Mouse (Mus musculus) hindbrain, embryonic 14.5 days (tissue): ENCODE measurements at regions not wholly inside any gene's neighbourhood (a gene's known extent, or its start where the extent isn't known, plus 50 kb on each side); places are given as distances from the start of the nearest gene placed in this dataset.

Experiments
- ATAC-seq: fragments of 200-750 bp; cut with Nextera tagmentation; 2 replicates; pipeline ENCODE4 v1.8.0; 2017; ENCODE audit warnings: moderate number of reproducible peaks, mild to moderate bottlenecking, moderate TSS enrichment, moderate library complexity; ENCODE audit not compliant: low FRiP score
- DNase-seq: peaks from one replicate; pipeline ENCODE4 v3.0.0-alpha.2; 2015; ENCODE audit warnings: low spot score
- H3K27ac ChIP-seq: fragments of 300-500 bp; sonication (generic); 2 replicates; pipeline ENCODE4 v1.5.1; 2014; ENCODE audit warnings: mild to moderate bottlenecking, moderate library complexity
- H3K27me3 ChIP-seq: fragments of 300-500 bp; sonication (generic); 2 replicates; pipeline ENCODE4 v1.6.1; 2014; ENCODE audit warnings: mild to moderate bottlenecking, low read length, mixed read lengths; ENCODE audit not compliant: control insufficient read depth, insufficient read depth
- H3K36me3 ChIP-seq: fragments of 300-500 bp; sonication (generic); replicated peaks from 2 replicates; pipeline ENCODE4 v1.6.1; 2014; ENCODE audit not compliant: control insufficient read depth, insufficient read depth
- H3K4me1 ChIP-seq: fragments of 300-500 bp; sonication (generic); replicated peaks from 2 replicates; pipeline ENCODE4 v1.6.1; 2014; ENCODE audit warnings: antibody characterized with exemption, low read length, mixed read lengths; ENCODE audit not compliant: control insufficient read depth, insufficient read depth
- H3K4me2 ChIP-seq: fragments of 300-500 bp; sonication (generic); replicated peaks from 2 replicates; pipeline ENCODE4 v1.6.1; 2014; ENCODE audit warnings: mild to moderate bottlenecking, moderate library complexity
- H3K4me3 ChIP-seq: fragments of 300-500 bp; sonication (generic); replicated peaks from 2 replicates; pipeline ENCODE4 v1.5.1; 2014; ENCODE audit warnings: mild to moderate bottlenecking, low read length
- H3K9ac ChIP-seq: fragments of 300-500 bp; sonication (generic); 2 replicates; pipeline ENCODE4 v1.6.1; 2014
- H3K9me3 ChIP-seq: fragments of 300-500 bp; sonication (generic); 2 replicates; pipeline ENCODE4 v1.6.1; 2016; ENCODE audit warnings: low read length; ENCODE audit not compliant: control insufficient read depth
- WGBS: fragments of 180-500 bp; shearing (Covaris S2); extraction: QIAGEN DNeasy Blood & Tissue Kit; methylation state at CpG from one replicate; pipeline ENCODE4 v1.1.7; 2014; 5-methylcytosine and 5-hydroxymethylcytosine counted together

GRCm38 (mm10) chr7:139741246-139741903 lies 57.8 kb upstream of the Cfap46 start:
- no peaks in the 10 kb centered on the region for H3K27me3 ChIP-seq
- 67% methylated on average over 13 of the region's 13 CpGs for WGBS

GRCm38 (mm10) chr7:139746803-139747202 lies 63.2 kb upstream of the Cfap46 start:
- Histone ChIP-seq H3K4me1 (peaks cover 14% of the 10 kb centered on the region), H3K9me3 (no peaks in the 10 kb centered on the region), H3K4me3 (no peak overlapping the region), H3K27ac (0 out of 2 replicates have a peak overlapping the region, but pooled peaks have one; percentile 38), H3K36me3 (no peaks in the 10 kb centered on the region), H3K9ac (no peak overlapping the region), H3K4me2 (no peak overlapping the region), H3K27me3 (no peaks in the 10 kb centered on the region)
- DNase-seq (peak; percentile 40), ATAC-seq (no peak)
- WGBS = 57% methylated on average over 1 of the region's 1 CpGs

More at GRCm38 (mm10) chr7:139741246-139741903, 57.8 kb upstream of the Cfap46 start:
- ATAC-seq (no peak), DNase-seq (no peak)
- Histone ChIP-seq H3K27ac (peak overlapping the region; percentile 17; the same call in 1 of the 2 replicates), H3K9me3 (no peaks in the 10 kb centered on the region), H3K9ac (no peak overlapping the region), H3K4me3 (no peak overlapping the region), H3K4me2 (no peak overlapping the region), H3K4me1 (no peaks in the 10 kb centered on the region), H3K36me3 (no peaks in the 10 kb centered on the region)

GRCm38 (mm10) chr7:139747290-139748067 lies 63.9 kb upstream of the Cfap46 start:
- no peak overlapping the region for H3K4me2 ChIP-seq
- ATAC-seq (peak; percentile 79; the same call in 1 of the 2 replicates), DNase-seq (no peak)
- H3K9me3 ChIP-seq = no peaks in the 10 kb centered on the region
- WGBS = 44% methylated on average over 11 of the region's 11 CpGs
- H3K27me3 ChIP-seq = no peaks in the 10 kb centered on the region
- peak overlapping the region; percentile 38 for H3K27ac ChIP-seq
- peaks cover 14% of the 10 kb centered on the region for H3K4me1 ChIP-seq
- H3K4me3 ChIP-seq = no peak overlapping the region
- H3K9ac ChIP-seq = no peak overlapping the region
- H3K36me3 ChIP-seq = no peaks in the 10 kb centered on the region

GRCm38 (mm10) chr7:139755004-139755403 lies 71.4 kb upstream of the Cfap46 start:
- Histone ChIP-seq H3K9me3 (no peaks in the 10 kb centered on the region), H3K9ac (no peak overlapping the region), H3K27ac (no peak overlapping the region), H3K36me3 (no peaks in the 10 kb centered on the region), H3K4me3 (no peak overlapping the region), H3K4me1 (no peaks in the 10 kb centered on the region), H3K27me3 (no peaks in the 10 kb centered on the region), H3K4me2 (no peak overlapping the region)
- WGBS = 91% methylated on average over 8 of the region's 8 CpGs
- DNase-seq (no peak), ATAC-seq (no peak)

- no peaks in the 10 kb centered on the region for H3K4me1 ChIP-seq
- H3K27me3 ChIP-seq = no peaks in the 10 kb centered on the region
- H3K4me3 ChIP-seq = no peak overlapping the region
- ATAC-seq (no peak), DNase-seq (no peak)
- WGBS = 92% methylated on average over 1 of the region's 1 CpGs
- no peak overlapping the region for H3K9ac ChIP-seq
- H3K9me3 ChIP-seq = no peaks in the 10 kb centered on the region
- no peak overlapping the region for H3K27ac ChIP-seq
- H3K36me3 ChIP-seq = no peaks in the 10 kb centered on the region
- H3K4me2 ChIP-seq = no peak overlapping the region
Measured at GRCm38 (mm10) chr7:139762522-139762921, 71.5 kb upstream of the Adgra1 start.

- H3K36me3 ChIP-seq = no peaks in the 10 kb centered on the region
- no peak overlapping the region for H3K27ac ChIP-seq
- H3K4me1 ChIP-seq = no peaks in the 10 kb centered on the region
- no peaks in the 10 kb centered on the region for H3K27me3 ChIP-seq
- DNase-seq = no peak
- no peak overlapping the region for H3K4me2 ChIP-seq
- no peak overlapping the region for H3K9ac ChIP-seq
- H3K9me3 ChIP-seq = no peaks in the 10 kb centered on the region
- ATAC-seq = no peak
- no peak overlapping the region for H3K4me3 ChIP-seq
- 58% methylated on average over 4 of the region's 4 CpGs for WGBS
Measured at GRCm38 (mm10) chr7:139763241-139763640, 70.7 kb upstream of the Adgra1 start.

GRCm38 (mm10) chr7:139766296-139766695 lies 67.7 kb upstream of the Adgra1 start:
- DNase-seq (no peak), ATAC-seq (no peak)
- H3K4me1 ChIP-seq = no peaks in the 10 kb centered on the region
- 73% methylated on average over 3 of the region's 3 CpGs for WGBS
- H3K27me3 ChIP-seq = no peaks in the 10 kb centered on the region
- H3K9ac ChIP-seq = no peak overlapping the region
- H3K27ac ChIP-seq = no peak overlapping the region
- no peaks in the 10 kb centered on the region for H3K9me3 ChIP-seq
- no peak overlapping the region for H3K4me2 ChIP-seq
- no peaks in the 10 kb centered on the region for H3K36me3 ChIP-seq
- no peak overlapping the region for H3K4me3 ChIP-seq

- WGBS = 84% methylated on average over 1 of the region's 1 CpGs
- H3K9me3 ChIP-seq = no peaks in the 10 kb centered on the region
- no peaks in the 10 kb centered on the region for H3K27me3 ChIP-seq
- H3K4me2 ChIP-seq = no peak overlapping the region
- H3K4me1 ChIP-seq = no peaks in the 10 kb centered on the region
- ATAC-seq = no peak
- DNase-seq = no peak
- no peak overlapping the region for H3K9ac ChIP-seq
- no peak overlapping the region for H3K4me3 ChIP-seq
- no peak overlapping the region for H3K27ac ChIP-seq
- no peaks in the 10 kb centered on the region for H3K36me3 ChIP-seq
Measured at GRCm38 (mm10) chr7:139769167-139769566, 64.8 kb upstream of the Adgra1 start.

- 93% methylated on average over 2 of the region's 2 CpGs for WGBS
- Histone ChIP-seq H3K9ac (no peak overlapping the region), H3K36me3 (no peaks in the 10 kb centered on the region), H3K27me3 (no peaks in the 10 kb centered on the region), H3K4me3 (no peak overlapping the region), H3K9me3 (no peaks in the 10 kb centered on the region), H3K27ac (no peak overlapping the region), H3K4me2 (no peak overlapping the region), H3K4me1 (no peaks in the 10 kb centered on the region)
- no peak for ATAC-seq
- DNase-seq = no peak
Measured at GRCm38 (mm10) chr7:139777243-139777642, 56.7 kb upstream of the Adgra1 start.
